Mouse (Mus musculus) limb, embryonic 12.5 days (tissue): Measurements from ENCODE around the gene Rusc1. TPM values are rescaled to one million over a fixed set of nuclear protein-coding genes. Genes with fewer than 3 reads are reported as not detected.

Source experiments
- ATAC-seq: fragments of 200-750 bp; cut with Nextera tagmentation; 2 replicates; pipeline ENCODE4 v1.8.0; 2017; ENCODE audit warnings: low read depth, moderate TSS enrichment; ENCODE audit not compliant: insufficient number of reproducible peaks, insufficient read depth, low FRiP score, low TSS enrichment
- H3K27ac ChIP-seq: fragments of 300-500 bp; sonication (generic); 2 replicates; pipeline ENCODE4 v1.5.1; 2016; ENCODE audit warnings: mild to moderate bottlenecking, moderate library complexity
- H3K27me3 ChIP-seq: fragments of 300-500 bp; sonication (generic); 2 replicates; pipeline ENCODE4 v1.6.1; 2016; ENCODE audit warnings: mild to moderate bottlenecking, moderate library complexity
- H3K36me3 ChIP-seq: fragments of 300-500 bp; sonication (generic); 2 replicates; pipeline ENCODE4 v1.6.1; 2016; ENCODE audit warnings: mild to moderate bottlenecking, moderate library complexity
- H3K4me1 ChIP-seq: fragments of 300-500 bp; sonication (generic); replicated peaks from 2 replicates; pipeline ENCODE4 v1.6.1; 2016
- H3K4me2 ChIP-seq: fragments of 300-500 bp; sonication (generic); 2 replicates; pipeline ENCODE4 v1.6.1; 2016; ENCODE audit warnings: mild to moderate bottlenecking, moderate library complexity
- H3K4me3 ChIP-seq: fragments of 300-500 bp; sonication (generic); replicated peaks from 2 replicates; pipeline ENCODE4 v1.5.1; 2016; ENCODE audit warnings: mild to moderate bottlenecking
- H3K9ac ChIP-seq: fragments of 300-500 bp; sonication (generic); replicated peaks from 2 replicates; pipeline ENCODE4 v1.6.1; 2016; ENCODE audit warnings: mild to moderate bottlenecking, moderate library complexity
- H3K9me3 ChIP-seq: fragments of 300-500 bp; sonication (generic); 2 replicates; pipeline ENCODE4 v1.6.1; 2016; ENCODE audit warnings: mild to moderate bottlenecking, moderate library complexity
- WGBS: fragments of 180-500 bp; shearing (Covaris S2); methylation state at CpG from one replicate; pipeline ENCODE4 v1.1.7; 2016; 5-methylcytosine and 5-hydroxymethylcytosine counted together
- polyA plus RNA-seq: library from polyadenylated mRNA; unstranded; fragments of >200 nt; fragmentation: Nextera tagmentation; extraction: Ambion mirVana; gene quantifications from 2 replicates; pipeline ENCODE4 v1.2.1, GENCODE M21; 2016

Gene Rusc1
- polyA plus RNA-seq, 1 experiment from 2014 or later: 23.7 TPM

DNA sequence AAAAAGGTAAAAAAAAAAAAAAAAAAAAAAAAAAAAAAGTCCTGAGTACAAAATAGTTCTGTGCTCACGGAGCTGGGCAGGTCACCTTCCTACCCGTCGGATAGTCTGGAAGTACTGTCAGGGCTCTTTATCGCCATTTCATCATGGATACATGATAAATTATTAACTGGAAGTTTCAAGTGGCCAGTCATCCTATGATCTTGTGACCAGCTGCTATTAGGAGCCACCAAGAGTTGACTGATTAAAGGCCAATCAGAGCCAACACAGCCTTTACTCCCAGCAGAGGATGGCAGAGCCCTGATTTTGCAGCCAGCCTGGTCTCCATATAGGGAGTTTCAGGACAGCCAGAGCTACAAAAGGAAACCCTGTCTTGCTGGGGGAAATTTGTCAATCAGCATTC is 19.9 kb upstream of the Rusc1 start:
- Histone ChIP-seq H3K9ac (no peak overlapping the region), H3K9me3 (no peaks in the 10 kb centered on the region), H3K36me3 (no peaks in the 10 kb centered on the region), H3K4me1 (no peaks in the 10 kb centered on the region), H3K4me3 (no peak overlapping the region), H3K4me2 (no peak overlapping the region), H3K27ac (no peak overlapping the region), H3K27me3 (no peaks in the 10 kb centered on the region)
- 89% methylated on average over 4 of the region's 4 CpGs for WGBS
- ATAC-seq: no peak

DNA sequence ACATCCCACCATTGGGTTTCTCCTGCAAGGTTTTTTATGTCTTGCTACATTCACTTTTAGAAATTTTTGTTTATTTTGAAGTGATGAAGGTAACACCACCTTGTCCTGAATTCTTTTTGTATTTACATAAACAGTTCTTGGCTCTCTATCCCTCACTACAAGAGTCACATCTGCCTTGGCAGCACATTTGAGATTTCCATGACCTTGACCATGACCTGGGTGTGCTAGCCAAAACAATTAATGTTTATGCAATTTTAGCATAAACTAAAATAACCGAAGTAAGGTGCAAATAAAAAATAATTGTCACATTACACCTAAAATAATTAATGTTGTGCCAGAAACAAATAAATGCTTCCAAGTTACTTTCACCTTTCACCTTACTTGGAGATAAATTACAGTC is 15.0 kb upstream of the Rusc1 start:
- H3K9me3 ChIP-seq: no peaks in the 10 kb centered on the region
- ATAC-seq: no peak
- no peaks in the 10 kb centered on the region for H3K27me3 ChIP-seq
- no peak overlapping the region for H3K9ac ChIP-seq
- no peak overlapping the region for H3K4me3 ChIP-seq
- no peak overlapping the region for H3K4me2 ChIP-seq
- no peak overlapping the region for H3K27ac ChIP-seq
- no peaks in the 10 kb centered on the region for H3K4me1 ChIP-seq
- H3K36me3 ChIP-seq: no peaks in the 10 kb centered on the region
- 68% methylated on average over 1 of the region's 1 CpGs for WGBS

DNA sequence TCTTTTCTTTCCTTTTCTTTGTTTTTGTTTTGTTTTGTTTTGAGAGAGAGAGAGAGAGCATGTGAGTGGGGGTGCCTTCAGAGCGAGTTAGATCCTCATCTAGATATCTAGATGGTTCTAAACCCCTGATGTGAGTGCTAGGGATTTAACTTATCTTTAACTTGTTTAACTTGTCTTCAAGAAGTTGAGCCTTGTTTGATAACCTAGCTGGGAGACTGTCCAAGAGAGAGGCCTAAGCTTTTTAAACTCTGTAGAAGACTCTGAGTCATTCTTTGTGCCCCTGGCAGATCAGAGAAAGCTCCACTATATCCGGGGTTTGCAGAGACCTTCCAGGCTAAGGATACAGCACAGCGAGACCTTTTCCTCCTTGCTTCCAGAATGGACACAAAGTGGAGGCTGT is 14.4 kb upstream of the Rusc1 start:
- Histone ChIP-seq H3K4me1 (no peaks in the 10 kb centered on the region), H3K27ac (no peak overlapping the region), H3K36me3 (no peaks in the 10 kb centered on the region), H3K4me3 (no peak overlapping the region), H3K27me3 (no peaks in the 10 kb centered on the region), H3K4me2 (no peak overlapping the region), H3K9me3 (no peaks in the 10 kb centered on the region), H3K9ac (no peak overlapping the region)
- WGBS: 70% methylated on average over 3 of the region's 3 CpGs
- ATAC-seq: no peak

DNA sequence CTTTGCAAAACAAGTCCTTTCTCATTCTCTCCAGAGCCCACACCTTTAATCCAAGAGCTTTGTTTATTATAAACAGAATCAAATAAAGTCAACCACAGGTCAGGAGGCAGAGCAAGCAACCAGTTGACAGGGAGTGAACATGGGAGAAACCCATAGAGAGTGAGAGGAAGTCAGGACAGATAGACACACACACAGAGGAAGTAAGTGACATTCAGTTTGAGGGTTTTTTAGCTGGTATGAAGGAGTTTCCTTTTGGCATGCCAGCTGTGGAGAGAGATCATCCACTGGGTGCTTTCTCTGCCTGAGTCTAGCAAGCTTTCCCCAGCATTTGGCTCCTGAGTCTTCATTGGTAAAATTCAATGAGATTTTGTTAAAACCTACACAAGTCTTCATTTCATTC is 13.8 kb upstream of the Rusc1 start:
- H3K27ac ChIP-seq: no peak overlapping the region
- no peak overlapping the region for H3K4me2 ChIP-seq
- no peaks in the 10 kb centered on the region for H3K4me1 ChIP-seq
- no peaks in the 10 kb centered on the region for H3K9me3 ChIP-seq
- H3K4me3 ChIP-seq: no peak overlapping the region
- no peak overlapping the region for H3K9ac ChIP-seq
- no peaks in the 10 kb centered on the region for H3K27me3 ChIP-seq
- H3K36me3 ChIP-seq: no peaks in the 10 kb centered on the region
- no peak for ATAC-seq

DNA sequence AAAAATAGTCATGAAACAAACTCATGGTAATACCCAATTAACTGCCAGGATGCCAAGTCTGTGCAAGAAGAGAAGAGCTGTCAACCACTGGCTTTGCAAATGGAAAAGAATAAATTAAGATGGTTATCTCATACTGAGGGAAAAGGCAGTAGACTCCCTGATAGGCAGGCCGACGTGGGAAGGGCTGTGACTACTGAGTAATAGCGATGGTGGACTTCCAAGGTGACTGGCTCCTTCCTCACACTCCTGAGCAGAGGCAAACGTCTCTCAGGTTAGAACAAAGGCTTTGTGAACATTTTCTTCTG is 10.1 kb upstream of the Rusc1 start:
- Histone ChIP-seq H3K4me1 (peaks cover 22% of the 10 kb centered on the region), H3K27ac (no peak overlapping the region), H3K36me3 (peaks cover 15% of the 10 kb centered on the region), H3K27me3 (no peaks in the 10 kb centered on the region), H3K4me2 (no peak overlapping the region), H3K4me3 (no peak overlapping the region), H3K9me3 (no peaks in the 10 kb centered on the region), H3K9ac (no peak overlapping the region)
- ATAC-seq: no peak
- WGBS: 83% methylated on average over 4 of the region's 4 CpGs

DNA sequence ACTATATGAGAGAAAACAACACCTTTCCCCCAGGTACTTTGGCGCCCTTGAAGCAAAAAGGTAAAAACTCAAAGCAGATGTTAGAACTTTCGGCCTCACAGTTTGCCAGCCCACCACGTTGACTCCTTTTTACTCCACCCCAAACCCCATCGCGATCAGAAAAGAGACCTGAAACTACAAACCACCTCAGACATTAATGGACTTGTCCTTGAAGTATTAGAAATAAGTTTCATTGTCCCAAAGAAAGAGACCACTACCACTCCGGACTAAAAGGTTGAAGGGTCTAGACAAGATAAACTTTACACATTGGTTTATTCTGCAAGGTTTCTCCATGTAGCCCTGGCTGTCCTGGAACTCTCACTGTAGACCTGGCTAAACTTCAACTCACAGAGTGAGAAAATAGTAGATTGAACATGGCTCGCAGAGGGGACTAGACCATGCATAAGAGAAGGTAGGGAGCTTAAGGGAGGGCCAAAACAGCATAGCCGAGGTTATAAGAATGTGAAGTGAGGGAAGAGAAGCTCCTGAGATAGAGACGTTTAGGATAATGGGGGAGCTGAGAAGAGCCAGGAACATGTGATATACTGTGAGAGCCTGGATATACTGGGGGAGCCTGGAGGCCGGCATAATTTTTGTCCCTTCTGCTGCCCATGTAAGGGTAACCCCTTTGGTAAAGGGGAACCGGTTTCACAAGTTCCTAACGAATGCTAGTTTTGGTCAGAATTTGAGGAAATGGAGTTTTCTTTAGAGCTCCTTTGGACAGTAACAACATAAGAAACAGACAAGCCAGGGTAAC is 9.6 kb upstream of the Rusc1 start:
- Histone ChIP-seq H3K4me1 (peaks cover 22% of the 10 kb centered on the region), H3K27ac (peak overlapping the region; percentile 64; the same call in 1 of the 2 replicates), H3K27me3 (no peaks in the 10 kb centered on the region), H3K4me2 (peak overlapping the region; percentile 92), H3K9ac (no peak overlapping the region), H3K4me3 (peak overlapping the region; percentile 76; the same call in 1 of the 2 replicates), H3K36me3 (peaks cover 21% of the 10 kb centered on the region), H3K9me3 (no peaks in the 10 kb centered on the region)
- no peak for ATAC-seq
- 61% methylated on average over 12 of the region's 12 CpGs for WGBS

DNA sequence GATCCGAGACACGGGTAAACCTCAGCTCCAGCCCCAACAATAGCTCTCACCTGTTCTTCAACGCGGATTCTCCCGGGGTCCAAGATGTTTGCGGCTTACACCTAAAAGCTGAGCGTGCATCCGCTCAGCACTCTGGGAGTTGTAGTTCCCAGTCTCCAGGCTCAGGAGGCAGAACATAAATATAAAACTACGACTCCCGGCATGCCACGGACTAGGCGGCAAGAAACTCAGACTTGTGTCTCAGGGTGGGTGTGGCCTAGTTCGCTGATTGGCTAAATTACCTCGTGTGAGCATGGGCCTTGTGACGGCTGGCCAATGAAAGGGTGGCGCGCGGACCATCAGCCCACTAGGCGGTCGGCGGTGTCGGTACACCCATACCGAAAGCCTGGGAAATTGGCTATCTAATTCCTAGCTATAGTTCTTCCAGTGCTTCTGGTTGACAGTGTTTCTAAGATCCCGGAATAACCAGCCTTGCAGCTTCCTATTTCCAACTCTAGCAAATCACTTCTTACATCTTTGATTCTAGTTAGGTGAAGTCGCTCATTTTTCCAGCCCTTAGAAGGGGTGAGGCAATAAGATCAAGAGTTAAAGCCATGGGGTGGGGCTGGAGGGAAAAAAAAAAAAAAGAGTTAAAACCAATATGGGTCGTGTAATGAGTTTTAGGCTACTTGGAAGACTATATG is 8.8 kb upstream of the Rusc1 start, which contains the start of gene Fdps:
Gene Fdps (minus strand): TSS at position 148 of the 683 bp plus-strand sequence.
- under 1% methylated on average over 26 of the region's 26 CpGs for WGBS
- H3K36me3 ChIP-seq: peaks cover 28% of the 10 kb centered on the region
- H3K4me3 ChIP-seq: peak within 1 kb of the TSS; percentile 76
- no peaks in the 10 kb centered on the region for H3K9me3 ChIP-seq
- no peaks in the 10 kb centered on the region for H3K27me3 ChIP-seq
- peak within 1 kb of the TSS; percentile 92 for H3K4me2 ChIP-seq
- ATAC-seq: peak; percentile 98
- peaks cover 22% of the 10 kb centered on the region for H3K4me1 ChIP-seq
- peak within 1 kb of the TSS; percentile 73 for H3K9ac ChIP-seq
- peak within 1 kb of the TSS; percentile 80 for H3K27ac ChIP-seq

DNA sequence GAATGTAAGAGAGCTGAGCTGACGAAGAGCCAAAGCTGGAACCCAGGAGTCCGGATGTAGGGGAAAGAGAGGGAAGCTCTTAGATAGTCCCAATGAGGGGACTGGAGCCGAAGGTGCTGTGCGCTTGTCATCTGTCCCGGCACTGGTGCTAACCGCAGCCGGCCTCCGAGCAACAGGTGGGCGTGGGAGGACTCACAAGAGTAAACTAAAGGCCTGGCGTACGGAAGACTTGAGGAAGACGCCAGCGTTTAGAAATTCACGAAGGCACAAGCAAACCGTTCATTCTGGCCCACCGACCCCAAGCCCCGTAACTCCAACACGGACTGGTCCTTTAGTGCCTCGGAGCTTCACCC is 8.3 kb upstream of the Rusc1 start:
- H3K27ac ChIP-seq: peak overlapping the region; percentile 80
- H3K27me3 ChIP-seq: no peaks in the 10 kb centered on the region
- peaks cover 22% of the 10 kb centered on the region for H3K4me1 ChIP-seq
- no peaks in the 10 kb centered on the region for H3K9me3 ChIP-seq
- WGBS: under 1% methylated on average over 19 of the region's 19 CpGs
- H3K36me3 ChIP-seq: peaks cover 33% of the 10 kb centered on the region
- peak overlapping the region; percentile 76 for H3K4me3 ChIP-seq
- peak overlapping the region; percentile 92 for H3K4me2 ChIP-seq
- ATAC-seq: no peak
- H3K9ac ChIP-seq: peak overlapping the region; percentile 73

DNA sequence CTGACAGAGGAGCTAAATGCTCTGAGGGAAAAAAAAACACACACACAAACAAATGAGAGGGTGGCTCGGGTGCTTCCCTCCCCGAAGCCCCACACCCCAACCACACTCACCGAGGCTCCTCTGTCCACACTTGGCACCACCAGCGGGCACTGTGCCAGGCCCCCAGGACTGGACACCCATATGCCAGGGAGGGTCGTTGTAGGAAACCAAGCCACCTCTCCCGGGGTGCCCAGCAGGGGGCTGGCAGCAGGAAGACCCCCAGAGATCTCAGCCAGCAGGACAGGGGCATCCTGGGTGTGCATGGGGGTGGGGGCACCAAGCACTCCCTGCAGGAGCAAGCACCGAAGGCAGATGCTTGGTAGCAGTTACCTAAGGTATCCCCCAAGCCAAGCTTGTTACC is 7.7 kb upstream of the Rusc1 start, which contains the start of gene Gm43738:
Gene Gm43738 (minus strand): TSS at position 289 of the 400 bp plus-strand sequence.
- peak within 1 kb of the TSS; percentile 80 for H3K27ac ChIP-seq
- peak within 1 kb of the TSS; percentile 92 for H3K4me2 ChIP-seq
- peaks cover 40% of the 10 kb centered on the region for H3K36me3 ChIP-seq
- no peak for ATAC-seq
- WGBS: 47% methylated on average over 7 of the region's 7 CpGs
- no peaks in the 10 kb centered on the region for H3K9me3 ChIP-seq
- H3K4me3 ChIP-seq: peak within 1 kb of the TSS; percentile 76
- peak within 1 kb of the TSS; percentile 73 for H3K9ac ChIP-seq
- H3K4me1 ChIP-seq: peaks cover 22% of the 10 kb centered on the region
- no peaks in the 10 kb centered on the region for H3K27me3 ChIP-seq

DNA sequence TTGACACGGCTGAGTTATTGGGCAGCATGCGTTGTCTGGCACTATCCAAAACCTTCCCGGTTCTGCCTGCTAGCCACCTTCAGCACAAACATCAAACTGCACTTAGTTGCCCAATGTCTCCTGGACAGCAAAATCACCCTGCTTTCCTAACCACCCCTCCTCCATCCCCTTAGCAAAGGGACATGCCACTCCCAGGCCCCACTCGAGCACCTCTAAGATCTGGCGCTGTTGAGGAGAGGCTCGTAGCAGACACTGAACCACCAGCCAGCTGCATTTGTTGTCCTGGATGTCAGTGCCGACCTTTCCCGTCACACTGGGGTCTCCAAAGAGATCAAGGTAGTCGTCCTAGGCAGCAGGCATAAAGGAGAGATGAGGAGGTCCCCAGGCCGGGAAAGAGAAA is 910 bp upstream of the Rusc1 start:
- Histone ChIP-seq H3K9me3 (no peaks in the 10 kb centered on the region), H3K4me3 (no peak overlapping the region), H3K4me1 (peaks cover 26% of the 10 kb centered on the region), H3K27me3 (peaks cover 29% of the 10 kb centered on the region), H3K36me3 (peaks cover 51% of the 10 kb centered on the region), H3K4me2 (0 out of 2 replicates have a peak overlapping the region, but pooled peaks have one; percentile 100), H3K9ac (no peak overlapping the region), H3K27ac (no peak overlapping the region)
- ATAC-seq: no peak
- WGBS: 85% methylated on average over 10 of the region's 10 CpGs

DNA sequence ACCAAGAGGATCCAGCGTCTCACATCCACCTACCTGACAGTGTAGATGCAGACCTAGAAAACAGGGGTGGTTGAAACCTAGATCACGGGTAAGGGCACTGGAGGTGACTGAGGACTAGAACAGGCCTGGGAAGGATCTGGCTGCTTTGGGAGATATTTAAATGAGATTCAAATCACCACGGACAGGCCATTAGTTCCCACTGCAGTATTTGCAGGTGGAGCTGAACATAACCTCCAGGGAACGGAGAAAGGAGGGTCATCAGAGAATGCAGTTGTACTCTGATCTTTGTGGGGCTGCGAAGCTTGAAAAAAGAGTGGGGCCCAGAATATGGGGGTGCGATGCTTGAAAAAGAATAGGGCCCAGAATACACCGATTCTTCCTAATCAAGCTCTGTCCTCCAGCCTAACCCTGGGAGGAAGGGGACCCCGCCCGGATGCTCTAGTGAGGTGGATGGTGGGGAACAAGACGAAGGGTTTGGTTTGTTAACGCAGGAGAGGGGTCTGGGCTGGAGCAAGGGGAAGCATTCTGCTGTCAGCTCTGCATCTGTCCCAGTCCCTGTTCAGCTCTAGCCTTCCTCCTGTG is 511 bp downstream of the Rusc1 start:
- Histone ChIP-seq H3K9ac (peak overlapping the region; percentile 44), H3K36me3 (peaks cover 42% of the 10 kb centered on the region), H3K27me3 (peaks cover 43% of the 10 kb centered on the region), H3K9me3 (no peaks in the 10 kb centered on the region), H3K4me3 (peak overlapping the region; percentile 65), H3K4me1 (peaks cover 38% of the 10 kb centered on the region), H3K27ac (no peak overlapping the region), H3K4me2 (peak overlapping the region; percentile 100)
- 20% methylated on average over 11 of the region's 11 CpGs for WGBS
- ATAC-seq: no peak
